Mouse (Mus musculus): ENCODE data around the gene Zfp143. TPM values are rescaled to one million over a fixed set of nuclear protein-coding genes. Genes with fewer than 3 reads are reported as not detected.

Gene Zfp143
- 16.0 and 16.7 TPM in 2 replicates for polyA plus RNA-seq (2012; rRNA removed)

- H3K4me1 ChIP-seq (ENCODE audit: control insufficient read depth, insufficient read depth, low read length), result peaks cover 3% of the 10 kb centered on the region; the same call in 1 of the 2 replicates
- no peak for TF ChIP-seq CTCF (IDR thresholded peaks at IDR 0.05; ENCODE audit: borderline replicate concordance, insufficient read depth, low read depth, low read length)
- peak; percentile 74; the same call in 1 of the 2 replicates for TF ChIP-seq POLR2A (IDR thresholded peaks at IDR 0.05; ENCODE audit: borderline replicate concordance, insufficient read depth, low read length)
- peak within 1 kb of the TSS; percentile 99 for H3K27ac ChIP-seq (ENCODE audit: insufficient read depth, low read length)
- peak within 1 kb of the TSS; percentile 96 for H3K4me3 ChIP-seq (replicated peaks; ENCODE audit: insufficient read depth, low read depth, low read length)
- WGBS, result under 1% methylated on average over 34 of the region's 34 CpGs
- peak; percentile 100 for DNase-seq
- no peaks in the 10 kb centered on the region for H3K27me3 ChIP-seq (ENCODE audit: control insufficient read depth, insufficient read depth, low read length)
Measured at GRCm38 (mm10) chr7:110061199-110061751, at the start of gene Zfp143. TSS of gene Zfp143 (plus strand) at chr7:110061217.

- TF ChIP-seq POLR2A (IDR thresholded peaks at IDR 0.05; ENCODE audit: borderline replicate concordance, insufficient read depth, low read length) (no peak), CTCF (IDR thresholded peaks at IDR 0.05; ENCODE audit: borderline replicate concordance, insufficient read depth, low read depth, low read length) (no peak)
- no peak overlapping the region for H3K27ac ChIP-seq (ENCODE audit: insufficient read depth, low read length)
- no peaks in the 10 kb centered on the region for H3K4me1 ChIP-seq (ENCODE audit: control insufficient read depth, insufficient read depth, low read length)
- no peak for DNase-seq
- WGBS, result 63% methylated on average over 1 of the region's 1 CpGs
- H3K4me3 ChIP-seq (replicated peaks; ENCODE audit: insufficient read depth, low read depth, low read length), result no peak overlapping the region
- no peaks in the 10 kb centered on the region for H3K27me3 ChIP-seq (ENCODE audit: control insufficient read depth, insufficient read depth, low read length)
Measured at GRCm38 (mm10) chr7:110011417-110011816, 49.6 kb upstream of the Zfp143 start.

GRCm38 (mm10) chr7:110014272-110014671 lies 46.7 kb upstream of the Zfp143 start:
- no peak for DNase-seq
- Histone ChIP-seq H3K4me3 (replicated peaks; ENCODE audit: insufficient read depth, low read depth, low read length) (no peak overlapping the region), H3K27ac (ENCODE audit: insufficient read depth, low read length) (no peak overlapping the region), H3K27me3 (ENCODE audit: control insufficient read depth, insufficient read depth, low read length) (no peaks in the 10 kb centered on the region), H3K4me1 (ENCODE audit: control insufficient read depth, insufficient read depth, low read length) (no peaks in the 10 kb centered on the region)
- 86% methylated on average over 5 of the region's 5 CpGs for WGBS
- TF ChIP-seq POLR2A (IDR thresholded peaks at IDR 0.05; ENCODE audit: borderline replicate concordance, insufficient read depth, low read length) (no peak), CTCF (IDR thresholded peaks at IDR 0.05; ENCODE audit: borderline replicate concordance, insufficient read depth, low read depth, low read length) (no peak)

GRCm38 (mm10) chr7:110018117-110018630 lies 42.8 kb upstream of the Zfp143 start, which contains the start of gene Ipo7:
TSS of gene Ipo7 (plus strand) at chr7:110018274.
- H3K4me1 ChIP-seq (ENCODE audit: control insufficient read depth, insufficient read depth, low read length), result peaks cover 2% of the 10 kb centered on the region; the same call in 1 of the 2 replicates
- H3K27ac ChIP-seq (ENCODE audit: insufficient read depth, low read length), result peak within 1 kb of the TSS; percentile 69
- H3K27me3 ChIP-seq (ENCODE audit: control insufficient read depth, insufficient read depth, low read length), result no peaks in the 10 kb centered on the region
- peak within 1 kb of the TSS; percentile 85 for H3K4me3 ChIP-seq (replicated peaks; ENCODE audit: insufficient read depth, low read depth, low read length)
- WGBS, result under 1% methylated on average over 48 of the region's 48 CpGs
- TF ChIP-seq CTCF (IDR thresholded peaks at IDR 0.05; ENCODE audit: borderline replicate concordance, insufficient read depth, low read depth, low read length) (no peak), POLR2A (IDR thresholded peaks at IDR 0.05; ENCODE audit: borderline replicate concordance, insufficient read depth, low read length) (peak; percentile 81)
- peak; percentile 93 for DNase-seq

- under 1% methylated on average over 42 of the region's 42 CpGs for WGBS
- Histone ChIP-seq H3K27me3 (ENCODE audit: control insufficient read depth, insufficient read depth, low read length) (no peaks in the 10 kb centered on the region), H3K27ac (ENCODE audit: insufficient read depth, low read length) (peak overlapping the region; percentile 69), H3K4me1 (ENCODE audit: control insufficient read depth, insufficient read depth, low read length) (peaks cover 2% of the 10 kb centered on the region; the same call in 1 of the 2 replicates), H3K4me3 (replicated peaks; ENCODE audit: insufficient read depth, low read depth, low read length) (peak overlapping the region; percentile 85)
- TF ChIP-seq POLR2A (IDR thresholded peaks at IDR 0.05; ENCODE audit: borderline replicate concordance, insufficient read depth, low read length) (no peak), CTCF (IDR thresholded peaks at IDR 0.05; ENCODE audit: borderline replicate concordance, insufficient read depth, low read depth, low read length) (no peak)
- peak; percentile 63 to 66 for DNase-seq
Measured at GRCm38 (mm10) chr7:110018631-110019482, 42.2 kb upstream of the Zfp143 start.

GRCm38 (mm10) chr7:110023553-110023952 lies 37.5 kb upstream of the Zfp143 start:
- H3K4me1 ChIP-seq (ENCODE audit: control insufficient read depth, insufficient read depth, low read length), result peaks cover 2% of the 10 kb centered on the region; the same call in 1 of the 2 replicates
- H3K27me3 ChIP-seq (ENCODE audit: control insufficient read depth, insufficient read depth, low read length), result no peaks in the 10 kb centered on the region
- H3K27ac ChIP-seq (ENCODE audit: insufficient read depth, low read length), result no peak overlapping the region
- no peak for DNase-seq
- WGBS, result 100% methylated on average over 1 of the region's 1 CpGs
- H3K4me3 ChIP-seq (replicated peaks; ENCODE audit: insufficient read depth, low read depth, low read length), result no peak overlapping the region
- TF ChIP-seq CTCF (IDR thresholded peaks at IDR 0.05; ENCODE audit: borderline replicate concordance, insufficient read depth, low read depth, low read length), result no peak
- no peak for TF ChIP-seq POLR2A (IDR thresholded peaks at IDR 0.05; ENCODE audit: borderline replicate concordance, insufficient read depth, low read length)

- WGBS, result 71% methylated on average over 2 of the region's 2 CpGs
- DNase-seq, result no peak
- Histone ChIP-seq H3K27me3 (ENCODE audit: control insufficient read depth, insufficient read depth, low read length) (no peaks in the 10 kb centered on the region), H3K27ac (ENCODE audit: insufficient read depth, low read length) (no peak overlapping the region), H3K4me3 (replicated peaks; ENCODE audit: insufficient read depth, low read depth, low read length) (no peak overlapping the region), H3K4me1 (ENCODE audit: control insufficient read depth, insufficient read depth, low read length) (no peaks in the 10 kb centered on the region)
- TF ChIP-seq CTCF (IDR thresholded peaks at IDR 0.05; ENCODE audit: borderline replicate concordance, insufficient read depth, low read depth, low read length), result no peak
- TF ChIP-seq POLR2A (IDR thresholded peaks at IDR 0.05; ENCODE audit: borderline replicate concordance, insufficient read depth, low read length), result no peak
Measured at GRCm38 (mm10) chr7:110026594-110026993, 34.4 kb upstream of the Zfp143 start.
